Mouse (Mus musculus) small intestine, adult 2 months (tissue): Measurements from ENCODE around the gene Dhrs11. TPM values are rescaled to one million over a fixed set of nuclear protein-coding genes. Genes with fewer than 3 reads are reported as not detected.

ENCODE experiments used
- H3K27ac ChIP-seq: fragments of 200-500 bp; 2 replicates; pipeline ENCODE4 v1.5.1; 2012; ENCODE audit warnings: low read depth, low read length, control low read depth, inconsistent platforms; ENCODE audit not compliant: insufficient read depth
- H3K27me3 ChIP-seq: fragments of 200-500 bp; 2 replicates; pipeline ENCODE4 v1.6.1; 2012; ENCODE audit warnings: mild to moderate bottlenecking, moderate library complexity, low read length, inconsistent platforms; ENCODE audit not compliant: control insufficient read depth, insufficient read depth
- H3K36me3 ChIP-seq: fragments of 200-500 bp; 2 replicates; pipeline ENCODE4 v1.6.1; 2012; ENCODE audit warnings: mild to moderate bottlenecking, low read length, control low read depth, inconsistent platforms; ENCODE audit not compliant: control insufficient read depth, insufficient read depth
- H3K4me1 ChIP-seq: fragments of 200-500 bp; 2 replicates; pipeline ENCODE4 v1.6.1; 2012; ENCODE audit warnings: low read length, inconsistent platforms, mixed read lengths; ENCODE audit not compliant: control insufficient read depth, insufficient read depth, insufficient read length
- H3K4me3 ChIP-seq: fragments of 200-500 bp; 2 replicates; pipeline ENCODE4 v1.5.1; 2012; ENCODE audit warnings: low read depth, mild to moderate bottlenecking, control low read depth, inconsistent platforms, low read length, moderate library complexity
- CTCF ChIP-seq: fragments of 200-500 bp; IDR thresholded peaks from 2 replicates; pipeline ENCODE4 v1.5.1; 2012; ENCODE audit warnings: low read depth, mild to moderate bottlenecking, control low read depth, inconsistent platforms, low read length, moderate library complexity, mixed read lengths; ENCODE audit not compliant: insufficient replicate concordance, insufficient read length; ENCODE audit errors: extremely low read depth
- POLR2A ChIP-seq: fragments of 200-500 bp; IDR thresholded peaks from 2 replicates; pipeline ENCODE4 v1.6.1; 2012; ENCODE audit warnings: low read depth, mild to moderate bottlenecking, control low read depth, inconsistent platforms, low read length, moderate library complexity
- WGBS: fragments of 180-500 bp; shearing (Covaris S2); methylation state at CpG from one replicate; pipeline ENCODE4 v1.1.7; 2018; 5-methylcytosine and 5-hydroxymethylcytosine counted together
- polyA plus RNA-seq: library from polyadenylated mRNA; depleted of rRNA; stranded (reverse); fragments of >200 nt; gene quantifications from 2 replicates; pipeline ENCODE4 v1.2.3, GENCODE M21; 2012

Dhrs11 gene
- polyA plus RNA-seq, 1 experiment: 763 TPM

DNA sequence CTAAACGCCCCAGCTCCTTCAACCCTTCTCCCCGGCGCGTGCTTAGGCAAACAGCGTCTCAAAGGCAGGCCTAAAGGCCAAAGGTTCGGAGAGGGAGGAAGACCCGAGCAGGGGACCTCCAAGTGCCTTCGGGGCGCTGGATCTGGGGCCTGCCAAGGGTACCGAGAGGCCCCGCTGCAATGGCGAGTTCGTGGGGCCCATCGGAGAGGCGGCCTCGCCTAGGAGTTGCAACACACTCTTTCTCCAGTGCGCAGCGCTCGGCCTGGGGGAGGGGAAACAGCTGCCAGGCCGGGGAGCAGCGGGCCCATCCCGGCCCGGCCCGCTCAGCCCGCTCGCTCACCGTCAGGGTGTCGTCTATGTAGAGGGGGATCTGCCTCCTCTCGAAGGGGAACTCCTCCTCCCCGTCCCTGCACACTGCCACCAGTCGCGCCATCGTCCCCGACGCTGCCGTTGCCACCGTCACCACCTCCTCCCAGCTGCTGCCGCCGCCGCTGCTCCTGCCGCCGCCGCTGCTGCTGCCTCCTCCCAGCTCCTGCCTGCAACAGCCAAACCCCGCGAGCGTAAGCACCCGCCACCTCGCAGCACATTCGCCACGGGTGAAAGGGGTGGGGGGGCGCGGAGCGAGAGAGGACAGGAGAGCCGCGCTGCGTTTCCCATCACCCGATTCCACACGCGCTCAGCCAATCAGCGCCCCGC, 40.9 kb upstream of the Dhrs11 start:
- no peak for TF ChIP-seq CTCF
- TF ChIP-seq POLR2A: peak; percentile 62
- Histone ChIP-seq H3K4me3 (peak overlapping the region; percentile 88), H3K4me1 (peaks cover 2% of the 10 kb centered on the region; the same call in 1 of the 2 replicates), H3K27me3 (no peaks in the 10 kb centered on the region), H3K27ac (peak overlapping the region; percentile 95), H3K36me3 (peaks cover 6% of the 10 kb centered on the region; the same call in 1 of the 2 replicates)
- under 1% methylated on average over 61 of the region's 61 CpGs for WGBS

DNA sequence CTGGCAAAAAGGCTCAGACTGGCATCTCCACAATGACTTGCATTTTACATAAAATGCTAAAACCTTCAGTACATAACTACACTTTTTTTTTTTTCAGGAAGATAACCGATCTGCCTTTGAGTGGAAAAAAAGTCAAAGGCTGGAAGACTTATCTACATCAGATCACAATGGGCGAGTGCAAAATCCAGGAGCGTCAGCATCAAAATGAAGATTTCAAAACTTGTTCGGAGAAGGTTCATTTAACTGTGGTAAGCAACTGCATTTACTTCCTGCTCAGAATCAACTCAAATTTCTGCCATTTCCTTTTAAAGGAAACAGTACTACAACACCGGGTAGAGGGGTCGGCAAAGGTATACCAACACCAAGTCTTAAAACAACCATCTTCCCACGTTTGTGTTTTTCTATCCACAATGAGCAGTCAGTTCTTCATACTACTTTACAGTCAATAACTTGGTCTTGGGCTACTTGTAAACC, 40.0 kb upstream of the Dhrs11 start:
- WGBS: under 1% methylated on average over 7 of the region's 7 CpGs
- H3K36me3 ChIP-seq: peaks cover 10% of the 10 kb centered on the region; the same call in 1 of the 2 replicates
- no peak for TF ChIP-seq CTCF
- no peak for TF ChIP-seq POLR2A
- peaks cover 2% of the 10 kb centered on the region; the same call in 1 of the 2 replicates for H3K4me1 ChIP-seq
- H3K4me3 ChIP-seq: no peak overlapping the region; the same call in 1 of the 2 replicates
- no peaks in the 10 kb centered on the region for H3K27me3 ChIP-seq
- peak overlapping the region; percentile 95 for H3K27ac ChIP-seq

GRCm38 (mm10) chr11:84867586-84867985, 38.8 kb upstream of the Dhrs11 start:
- peaks cover 15% of the 10 kb centered on the region; the same call in 1 of the 2 replicates for H3K36me3 ChIP-seq
- peaks cover 2% of the 10 kb centered on the region; the same call in 1 of the 2 replicates for H3K4me1 ChIP-seq
- TF ChIP-seq POLR2A (no peak), CTCF (no peak)
- 42% methylated on average over 2 of the region's 2 CpGs for WGBS
- H3K4me3 ChIP-seq: no peak overlapping the region
- no peak overlapping the region for H3K27ac ChIP-seq
- H3K27me3 ChIP-seq: no peaks in the 10 kb centered on the region

- peaks cover 23% of the 10 kb centered on the region for H3K36me3 ChIP-seq
- no peak overlapping the region for H3K27ac ChIP-seq
- H3K4me3 ChIP-seq: no peak overlapping the region
- peaks cover 2% of the 10 kb centered on the region; the same call in 1 of the 2 replicates for H3K4me1 ChIP-seq
- H3K27me3 ChIP-seq: no peaks in the 10 kb centered on the region
- WGBS: 20% methylated on average over 2 of the region's 2 CpGs
- no peak for TF ChIP-seq CTCF
- TF ChIP-seq POLR2A: no peak
Observed at GRCm38 (mm10) chr11:84865268-84865667, 36.5 kb upstream of the Dhrs11 start.

DNA sequence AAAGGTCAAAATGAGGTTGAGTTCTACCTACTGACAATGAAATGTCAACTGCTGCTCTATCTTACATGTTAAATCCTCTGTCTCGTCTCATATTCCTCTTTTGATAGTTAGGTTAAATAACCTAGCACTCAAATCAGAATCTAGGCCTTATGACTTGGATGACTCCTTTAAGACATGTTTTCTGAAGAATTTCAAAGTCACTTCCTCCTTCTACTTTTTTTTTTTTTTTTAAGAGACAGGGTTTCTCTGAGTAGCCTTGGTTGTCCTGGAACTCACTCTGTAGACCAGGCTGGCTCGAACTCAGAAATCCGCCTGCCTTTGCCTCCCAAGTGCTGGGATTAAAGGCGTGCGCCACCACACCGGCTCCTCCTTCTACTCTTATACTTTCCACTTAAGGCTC, 26.5 kb upstream of the Dhrs11 start:
- Histone ChIP-seq H3K4me3 (no peak overlapping the region), H3K4me1 (no peaks in the 10 kb centered on the region), H3K27ac (no peak overlapping the region), H3K27me3 (no peaks in the 10 kb centered on the region), H3K36me3 (peaks cover 54% of the 10 kb centered on the region)
- WGBS: 92% methylated on average over 6 of the region's 6 CpGs
- TF ChIP-seq CTCF (no peak), POLR2A (no peak)

DNA sequence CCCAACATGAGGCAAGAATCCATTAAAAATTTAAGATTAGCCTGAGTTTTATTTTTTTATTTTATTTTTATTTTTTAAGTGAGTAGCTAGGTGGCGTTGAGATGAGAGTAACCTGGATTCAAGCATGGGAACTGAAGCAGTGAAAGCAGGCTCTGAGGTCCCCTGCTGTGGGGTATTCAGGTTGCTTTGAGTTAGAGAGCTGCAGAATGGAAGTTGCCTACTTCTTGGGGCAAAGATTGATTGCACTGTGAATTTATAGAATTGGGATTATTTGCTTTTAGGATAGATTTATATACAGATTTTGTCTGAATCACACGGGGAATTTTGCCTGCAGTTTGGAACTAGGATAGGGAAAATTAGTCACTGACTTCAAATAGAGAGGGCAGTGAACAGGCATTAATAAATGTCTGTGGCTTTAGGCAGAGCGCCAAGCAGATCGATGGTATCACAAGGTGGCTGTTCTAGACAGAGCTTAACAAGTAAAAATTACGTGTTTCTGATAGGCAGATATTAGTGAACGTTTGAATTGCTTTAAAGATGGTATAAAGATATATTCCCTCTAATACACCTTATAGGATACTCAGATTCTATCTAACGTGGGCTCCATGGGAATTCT, 18.8 kb upstream of the Dhrs11 start:
- H3K36me3 ChIP-seq: peaks cover 58% of the 10 kb centered on the region
- WGBS: 76% methylated on average over 7 of the region's 7 CpGs

DNA sequence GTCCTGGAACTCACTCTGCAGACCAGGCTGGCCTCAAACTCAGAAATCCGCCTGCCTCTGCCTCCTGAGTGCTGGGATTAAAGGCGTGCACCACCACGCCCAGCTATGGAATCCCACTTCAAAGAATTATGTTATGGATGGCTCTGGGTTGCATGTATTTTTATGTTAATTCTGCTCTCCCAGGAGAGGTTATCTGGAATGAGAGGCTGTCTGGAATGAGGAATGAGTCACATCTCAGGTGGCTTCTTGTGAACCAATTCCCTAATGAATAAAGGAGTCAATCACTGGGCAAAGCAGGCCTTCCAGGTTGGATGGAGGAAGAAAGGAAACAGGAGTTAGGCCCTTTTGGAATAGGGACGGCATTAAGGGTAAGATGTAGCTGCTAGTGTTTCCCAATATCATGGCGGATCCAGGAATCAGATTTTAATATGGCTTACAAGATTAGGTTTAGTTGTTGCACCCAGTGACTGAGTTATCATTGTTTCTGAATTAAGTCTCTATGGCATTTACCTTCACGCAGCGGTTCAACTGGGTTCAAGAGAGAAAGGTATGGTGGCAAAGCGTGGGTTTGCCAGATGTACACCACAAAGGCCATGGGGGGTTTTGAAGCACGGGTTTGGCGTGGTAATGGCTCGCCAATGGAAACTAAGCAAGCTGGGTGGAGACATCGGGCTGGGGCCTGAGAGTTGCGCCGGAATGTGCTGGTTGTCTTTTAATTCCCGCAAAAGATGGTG, 18.1 kb upstream of the Dhrs11 start:
- Histone ChIP-seq H3K4me1 (no peaks in the 10 kb centered on the region), H3K36me3 (peaks cover 58% of the 10 kb centered on the region), H3K27me3 (no peaks in the 10 kb centered on the region), H3K4me3 (no peak overlapping the region), H3K27ac (no peak overlapping the region)
- TF ChIP-seq POLR2A: no peak
- no peak for TF ChIP-seq CTCF
- 94% methylated on average over 15 of the region's 15 CpGs for WGBS

More for the DNA sequence above, 18.8 kb upstream of the Dhrs11 start:
- Histone ChIP-seq H3K4me3 (no peak overlapping the region), H3K27me3 (no peaks in the 10 kb centered on the region), H3K27ac (no peak overlapping the region), H3K4me1 (no peaks in the 10 kb centered on the region)
- TF ChIP-seq CTCF: no peak
- TF ChIP-seq POLR2A: no peak
